Mouse (Mus musculus) T-helper 1 cell (primary cell): ENCODE data around the gene Ncoa5.

ENCODE experiments used
- in situ Hi-C: fragments of 300-600 bp; cut with MboI, MseI; formaldehyde crosslinking; loops from one replicate; pipeline ENCODE4 v1.15.1; 2025; ENCODE audit warnings: high pct_unique_total_duplicates

Ncoa5 gene

GRCm38 (mm10) chr2:164995976-164996375 lies 38.7 kb downstream of the Ncoa5 start:
- in situ Hi-C loops = no loop called here

DNA sequence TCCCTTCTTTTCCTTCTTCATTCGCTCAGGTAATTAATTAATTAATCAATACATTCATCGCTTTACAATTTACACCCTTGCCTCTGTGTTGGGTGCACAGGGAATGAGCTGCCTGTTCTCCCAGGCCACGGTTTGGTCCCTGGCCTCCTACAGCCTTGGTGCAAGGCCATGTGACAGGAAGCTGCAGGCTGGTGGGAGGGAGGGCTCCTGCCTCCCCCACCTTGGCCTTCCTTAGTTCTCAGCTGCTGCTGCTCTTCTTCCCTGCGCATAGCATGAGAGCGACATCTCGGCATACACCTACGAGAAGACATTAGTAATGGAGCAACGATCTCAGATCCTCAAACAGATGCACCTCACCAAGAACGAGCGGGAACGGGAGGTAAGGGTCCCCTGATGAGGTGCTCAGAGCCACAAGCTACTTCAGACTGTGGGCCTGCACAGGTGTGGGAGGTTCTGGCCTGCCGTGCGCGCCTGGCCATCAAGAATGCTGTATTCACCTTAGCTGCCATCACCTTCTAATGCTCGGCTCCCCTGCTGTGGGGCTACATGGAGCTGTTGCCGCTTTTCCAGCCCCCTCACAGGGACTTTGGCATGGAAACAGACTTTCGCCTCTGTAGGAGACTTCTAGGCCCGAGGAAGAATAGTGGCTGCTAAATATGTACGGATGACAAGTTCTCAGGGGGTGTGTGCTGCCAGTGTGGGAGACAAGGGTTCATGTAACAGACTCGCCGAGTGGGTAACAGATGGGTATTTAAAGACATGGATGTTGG lies 39.8 kb downstream of the Ncoa5 start:
- in situ Hi-C loops = no loop called here

DNA sequence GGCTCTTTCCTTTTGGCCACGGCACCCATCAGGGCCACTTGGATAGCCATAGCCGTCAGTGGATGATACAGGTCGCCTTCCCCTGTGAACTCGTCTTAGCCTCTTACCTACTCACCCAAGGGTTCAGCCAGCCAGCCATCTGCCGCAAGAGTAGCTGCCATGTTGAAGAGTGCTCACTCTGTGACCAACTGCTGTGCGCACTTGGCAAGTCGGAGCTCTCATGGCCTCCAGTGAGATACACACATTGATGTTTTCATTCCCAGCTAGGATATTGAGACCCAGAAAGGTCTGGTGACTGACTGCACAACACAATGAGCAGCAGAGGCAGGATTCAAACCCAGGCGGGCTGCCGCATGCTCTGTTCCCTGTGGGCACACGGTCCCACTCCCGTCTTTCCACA lies 40.5 kb downstream of the Ncoa5 start:
- in situ Hi-C loops = no loop called here

GRCm38 (mm10) chr2:164991808-164992207 lies 42.9 kb downstream of the Ncoa5 start:
- in situ Hi-C loops = no loop called here

GRCm38 (mm10) chr2:164991111-164991510 lies 43.6 kb downstream of the Ncoa5 start:
- in situ Hi-C loops = no loop called here

GRCm38 (mm10) chr2:164988777-164989176 lies 45.9 kb downstream of the Ncoa5 start:
- in situ Hi-C loops = no loop called here

- in situ Hi-C loops = no loop called here
These were observed 48.2 kb downstream of the Ncoa5 start for GRCm38 (mm10) chr2:164986371-164987027.

GRCm38 (mm10) chr2:164985962-164986361 lies 48.7 kb downstream of the Ncoa5 start:
- in situ Hi-C loops = no loop called here

DNA sequence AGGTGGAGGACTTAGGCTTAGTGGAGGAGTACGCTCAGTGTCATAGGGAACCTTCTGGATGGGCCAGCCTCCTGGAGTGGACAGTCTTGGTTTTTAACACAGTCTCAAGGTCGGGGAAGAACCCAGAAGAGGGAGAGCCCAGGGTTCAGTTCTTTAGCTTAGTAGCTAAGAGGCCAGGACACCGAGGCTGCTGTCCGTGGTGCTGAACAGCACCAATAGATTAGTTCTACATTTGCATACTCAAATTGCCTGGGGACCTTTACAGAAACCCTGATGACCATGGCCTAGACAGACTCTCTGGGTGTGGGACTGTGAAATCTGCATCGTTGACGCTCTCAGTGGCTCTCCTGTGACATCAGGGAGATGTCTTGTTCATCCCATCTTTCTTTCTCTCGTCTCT lies 54.9 kb downstream of the Ncoa5 start:
- in situ Hi-C loops = no loop called here

DNA sequence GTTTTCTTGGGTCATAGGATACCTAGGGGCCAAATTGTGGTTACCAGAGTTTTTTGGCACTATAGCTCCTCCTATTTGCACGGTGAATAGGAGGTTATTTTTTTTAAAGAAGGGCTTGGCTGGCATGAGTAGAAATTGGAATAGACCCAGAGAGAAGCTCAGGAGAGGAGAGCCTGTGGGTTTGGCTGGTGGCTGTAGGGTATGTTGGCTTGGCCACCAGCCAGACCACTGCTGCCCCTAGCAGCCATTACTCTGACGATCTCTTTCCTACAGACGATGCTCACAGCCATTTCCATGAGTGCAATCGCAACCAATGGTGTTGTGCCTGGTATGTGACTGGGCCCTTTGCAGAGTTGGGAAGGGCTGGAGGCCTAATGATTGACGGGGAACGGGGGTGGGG lies 59.1 kb downstream of the Ncoa5 start:
- in situ Hi-C loops = no loop called here

GRCm38 (mm10) chr2:164972646-164973045 lies 62.0 kb downstream of the Ncoa5 start:
- in situ Hi-C loops = no loop called here

DNA sequence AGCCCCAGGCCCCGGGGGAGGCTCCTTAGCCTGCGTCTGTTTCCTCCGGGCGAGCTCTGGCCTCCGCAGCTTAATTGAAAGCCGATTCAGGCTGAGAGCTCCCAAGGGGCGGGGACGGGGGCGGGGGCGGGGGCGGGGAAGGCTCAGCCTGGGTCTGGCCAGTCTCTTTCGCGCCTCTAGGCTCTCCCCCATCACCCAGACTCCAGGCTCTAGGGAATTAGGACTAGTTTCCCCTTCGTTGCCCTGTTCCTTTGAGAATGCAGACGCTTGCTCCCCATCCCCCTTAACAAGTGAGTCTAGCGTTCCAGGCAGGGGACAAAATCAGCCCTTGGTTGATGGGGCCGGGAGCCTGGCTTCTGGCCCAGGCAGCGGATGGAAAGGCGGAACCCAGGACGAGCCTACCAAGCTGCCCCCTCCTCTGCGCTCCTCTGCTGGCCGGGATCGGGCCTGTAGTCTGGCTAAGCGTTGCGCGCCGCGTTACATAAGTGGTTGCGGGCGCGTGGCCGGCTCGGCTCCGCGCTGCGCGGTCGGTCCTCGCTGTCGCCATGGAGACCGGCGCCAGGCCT lies 64.0 kb downstream of the Ncoa5 start:
- in situ Hi-C loops = no loop called here

DNA sequence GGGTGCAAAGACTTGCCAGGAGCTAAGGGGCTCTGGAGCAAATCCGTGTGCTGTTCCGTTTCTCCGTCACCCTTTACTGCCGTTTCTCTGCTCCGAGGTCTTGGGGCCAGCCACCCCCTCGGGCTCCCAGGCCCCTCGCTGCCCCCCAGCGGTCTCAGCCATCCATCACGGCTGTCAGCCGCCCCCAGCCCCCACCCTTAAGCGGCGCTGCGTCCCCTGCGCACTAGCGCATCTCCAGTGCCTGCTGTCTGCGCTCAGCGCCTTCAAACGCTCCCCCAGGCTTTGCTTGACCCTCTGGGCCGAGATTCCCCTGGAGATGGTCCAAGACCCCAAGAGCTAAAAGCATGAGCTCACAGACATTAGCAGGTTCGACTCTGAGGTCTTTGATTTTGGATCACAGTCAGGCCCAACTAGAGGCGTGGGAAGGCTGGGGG lies 65.3 kb downstream of the Ncoa5 start:
- in situ Hi-C loops = no loop called here

- in situ Hi-C loops = no loop called here
These were observed 66.2 kb downstream of the Ncoa5 start for GRCm38 (mm10) chr2:164968451-164968851.

GRCm38 (mm10) chr2:164967761-164968440 lies 66.8 kb downstream of the Ncoa5 start:
- in situ Hi-C loops = no loop called here

DNA sequence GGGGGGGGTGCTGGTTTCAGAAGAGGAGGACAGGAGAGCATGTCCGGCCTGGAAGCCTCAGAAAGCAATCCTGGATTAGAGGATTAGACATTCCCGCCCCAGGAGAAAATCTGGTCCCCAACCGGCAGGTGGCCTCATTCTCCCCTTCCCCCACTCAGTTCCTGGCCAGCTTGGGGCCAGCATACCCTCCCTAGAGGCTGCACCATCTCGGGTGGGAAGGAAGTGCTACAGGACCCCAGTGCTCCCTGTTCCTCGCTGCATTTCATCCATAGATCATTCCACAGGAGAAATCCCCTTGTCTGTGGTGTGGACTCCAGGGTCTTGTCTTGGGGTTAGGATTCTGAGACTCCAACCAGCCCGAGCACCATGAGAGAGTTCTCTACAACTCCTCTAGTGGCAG lies 67.5 kb downstream of the Ncoa5 start:
- in situ Hi-C loops = no loop called here

DNA sequence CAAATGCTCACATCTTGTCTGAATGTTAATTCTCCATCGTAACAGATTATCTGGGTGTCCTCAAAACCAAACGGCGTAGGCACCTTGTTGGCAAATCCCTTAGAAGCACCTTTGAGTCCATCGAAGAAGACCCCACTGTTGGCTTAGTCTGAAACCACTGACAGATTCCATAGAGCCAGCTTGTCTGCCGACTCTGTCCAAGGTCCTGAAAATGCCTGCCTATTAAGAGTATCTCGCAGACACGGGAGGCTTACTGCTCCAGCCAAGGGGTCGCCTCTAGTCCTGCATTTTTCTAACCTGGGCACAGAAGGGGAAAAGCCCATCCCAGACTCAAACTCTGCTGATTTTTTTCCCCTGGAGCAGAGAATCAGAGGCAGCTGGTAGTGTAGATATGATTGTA lies 68.3 kb downstream of the Ncoa5 start:
- in situ Hi-C loops = no loop called here

DNA sequence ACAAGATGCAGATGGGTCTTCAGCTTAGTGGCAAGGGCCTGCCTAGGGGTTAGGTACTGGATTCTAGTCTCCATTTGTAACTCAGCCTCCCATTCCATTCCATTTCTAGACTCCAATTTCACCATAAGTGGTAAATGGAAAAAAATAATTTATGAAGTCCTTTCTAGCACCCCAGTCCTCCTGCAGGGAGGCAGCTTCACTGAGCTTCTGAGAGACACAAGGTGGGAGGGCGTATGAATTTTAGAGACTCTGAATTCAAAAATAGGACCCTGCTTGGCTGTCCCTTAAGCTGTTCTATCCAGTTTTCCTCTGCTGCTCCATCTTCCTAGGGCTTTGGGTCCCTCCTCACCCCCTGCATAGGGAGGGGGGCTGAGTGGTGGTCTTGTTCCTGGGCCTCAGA lies 69.7 kb downstream of the Ncoa5 start:
- in situ Hi-C loops = no loop called here

DNA sequence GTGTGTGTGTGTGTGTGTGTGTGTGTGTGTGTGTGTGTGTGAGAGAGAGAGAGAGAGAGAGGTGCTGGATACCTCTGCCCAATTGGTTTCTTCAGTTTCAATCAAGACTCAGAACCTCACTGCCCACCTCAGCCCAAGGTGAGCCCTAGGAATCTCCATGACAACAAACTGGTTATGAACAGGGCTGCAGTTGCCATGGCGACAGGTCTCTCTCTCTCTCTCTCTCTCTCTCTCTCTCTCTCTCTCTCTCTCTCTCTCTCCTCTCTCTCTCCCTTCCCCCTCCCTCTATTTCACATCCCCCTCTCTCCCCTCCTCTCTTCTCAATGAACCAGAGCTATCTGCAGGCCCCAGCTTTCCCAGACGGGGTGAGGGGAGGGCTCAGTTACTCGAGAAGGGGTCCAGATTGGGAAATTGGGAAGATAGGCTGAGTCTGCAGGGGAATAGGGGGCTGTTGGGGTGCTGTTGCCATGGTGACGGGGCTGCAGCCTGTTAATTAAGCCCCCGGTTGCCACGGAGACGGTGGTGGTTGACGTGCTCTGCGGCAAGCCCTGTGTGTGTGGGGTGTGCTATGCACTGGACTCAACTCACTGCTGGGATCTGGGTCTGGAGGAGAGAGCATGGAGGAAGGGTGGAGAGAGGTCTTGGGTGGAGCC lies 70.3 kb downstream of the Ncoa5 start:
- in situ Hi-C loops = no loop called here

DNA sequence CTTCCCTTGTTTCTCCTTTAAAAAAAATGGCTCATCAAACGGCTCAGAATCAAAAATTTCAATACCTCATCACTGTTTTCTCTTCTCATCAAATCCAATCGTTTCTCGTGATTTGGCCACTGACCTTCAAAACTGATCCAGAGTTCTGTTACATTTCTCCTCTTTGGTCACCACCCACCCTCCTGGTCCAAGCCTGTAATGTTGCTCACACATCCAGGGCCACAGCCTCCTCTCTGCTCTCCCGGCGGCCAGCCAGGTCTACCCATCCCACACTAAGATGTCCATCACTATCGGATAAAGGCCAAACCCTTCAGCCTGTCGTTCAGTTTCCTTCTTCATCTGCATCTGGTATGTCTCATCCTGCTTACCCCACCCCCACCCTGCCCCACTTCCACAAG lies 72.5 kb downstream of the Ncoa5 start:
- in situ Hi-C loops = no loop called here

GRCm38 (mm10) chr2:164961506-164962182 lies 73.0 kb downstream of the Ncoa5 start:
- in situ Hi-C loops = no loop called here
